Mouse (Mus musculus) intestine, embryonic 14.5 days (tissue): Measurements from ENCODE around the gene Rubcnl. TPM values are rescaled to one million over a fixed set of nuclear protein-coding genes. Genes with fewer than 3 reads are reported as not detected.

Experiments
- ATAC-seq: fragments of 200-750 bp; cut with Nextera tagmentation; replicated peaks from 2 replicates; pipeline ENCODE4 v1.8.0; 2017; ENCODE audit warnings: low read depth, moderate number of reproducible peaks, moderate TSS enrichment, moderate library complexity; ENCODE audit not compliant: low FRiP score, low TSS enrichment
- DNase-seq: peaks from one replicate; pipeline ENCODE4 v3.0.0-alpha.2; 2018; ENCODE audit warnings: low spot score
- H3K27ac ChIP-seq: fragments of 300-500 bp; sonication (generic); 2 replicates; pipeline ENCODE4 v1.5.1; 2014; ENCODE audit warnings: low read depth, mild to moderate bottlenecking, control low read depth
- H3K27me3 ChIP-seq: fragments of 300-500 bp; sonication (generic); replicated peaks from 2 replicates; pipeline ENCODE4 v1.6.1; 2014; ENCODE audit warnings: low read length, control low read depth; ENCODE audit not compliant: control insufficient read depth, insufficient read depth
- H3K36me3 ChIP-seq: fragments of 300-500 bp; sonication (generic); 2 replicates; pipeline ENCODE4 v1.6.1; 2014; ENCODE audit warnings: low read length, control low read depth; ENCODE audit not compliant: control insufficient read depth, insufficient read depth
- H3K4me1 ChIP-seq: fragments of 300-500 bp; sonication (generic); replicated peaks from 2 replicates; pipeline ENCODE4 v1.6.1; 2014; ENCODE audit warnings: low read length, control low read depth, mixed read lengths; ENCODE audit not compliant: control insufficient read depth, insufficient read depth
- H3K4me2 ChIP-seq: fragments of 300-500 bp; sonication (generic); 2 replicates; pipeline ENCODE4 v1.6.1; 2014; ENCODE audit warnings: low read length
- H3K4me3 ChIP-seq: fragments of 300-500 bp; sonication (generic); 2 replicates; pipeline ENCODE4 v1.5.1; 2014; ENCODE audit warnings: low read depth, low read length, control low read depth, mixed read lengths
- H3K9ac ChIP-seq: fragments of 300-500 bp; sonication (generic); 2 replicates; pipeline ENCODE4 v1.6.1; 2014; ENCODE audit warnings: mild to moderate bottlenecking, low read length
- H3K9me3 ChIP-seq: fragments of 300-500 bp; sonication (generic); 2 replicates; pipeline ENCODE4 v1.6.1; 2016; ENCODE audit warnings: low read length, control low read depth; ENCODE audit not compliant: control insufficient read depth
- WGBS: fragments of 180-500 bp; shearing (Covaris S2); extraction: QIAGEN DNeasy Blood & Tissue Kit; methylation state at CpG from one replicate; pipeline ENCODE4 v1.1.7; 2014; 5-methylcytosine and 5-hydroxymethylcytosine counted together
- polyA plus RNA-seq: library from polyadenylated mRNA; unstranded; fragments of >200 nt; fragmentation: Nextera tagmentation; extraction: Ambion mirVana; gene quantifications from 2 replicates; pipeline ENCODE4 v1.2.1, GENCODE M21; 2014

Gene Rubcnl
- polyA plus RNA-seq, 1 experiment from 2014 or later: 0.37 TPM

DNA sequence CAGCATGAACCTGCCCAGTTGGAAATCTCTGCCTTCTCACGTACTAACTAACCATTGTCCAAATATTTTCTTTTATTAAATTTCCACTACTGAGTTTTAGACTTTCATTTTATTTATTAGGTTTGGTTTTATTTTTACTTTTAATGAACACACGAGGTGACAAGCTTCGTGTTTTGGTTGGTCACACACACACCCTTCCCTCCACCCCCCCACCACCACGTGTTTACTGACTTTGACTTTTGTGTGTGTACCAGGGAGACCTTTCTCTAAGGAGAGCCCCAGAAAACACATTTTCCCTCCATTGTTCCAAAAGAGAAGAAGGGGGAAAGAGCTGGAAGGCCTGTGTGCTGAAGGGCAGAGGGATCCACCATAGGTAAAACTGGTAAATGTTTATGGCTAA is 30.2 kb upstream of the Rubcnl start:
- Histone ChIP-seq H3K4me3 (no peak overlapping the region), H3K36me3 (no peaks in the 10 kb centered on the region), H3K4me2 (no peak overlapping the region), H3K4me1 (no peaks in the 10 kb centered on the region), H3K9ac (no peak overlapping the region), H3K27ac (no peak overlapping the region), H3K27me3 (no peaks in the 10 kb centered on the region), H3K9me3 (no peaks in the 10 kb centered on the region)
- ATAC-seq: no peak
- no peak for DNase-seq
- WGBS: 58% methylated on average over 4 of the region's 4 CpGs

DNA sequence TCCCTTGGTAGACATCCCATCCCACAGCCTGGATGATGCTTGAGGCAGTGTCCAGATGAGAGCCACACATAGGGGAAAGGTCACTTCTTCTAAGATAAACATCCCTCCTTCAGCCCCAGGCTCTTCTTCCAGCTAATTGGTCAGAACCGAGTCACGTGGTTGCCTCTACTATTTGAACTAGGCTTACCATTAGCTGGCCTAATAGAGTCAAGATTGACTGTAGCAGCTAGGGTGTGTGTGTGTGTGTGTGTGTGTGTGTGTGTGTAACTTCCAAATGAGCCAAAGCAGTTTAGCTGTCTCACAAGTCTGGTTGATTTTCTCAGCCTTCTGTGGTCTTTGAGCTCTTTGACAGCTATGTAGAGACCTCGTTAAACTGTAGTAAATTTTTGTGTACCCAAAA is 29.3 kb upstream of the Rubcnl start:
- 58% methylated on average over 3 of the region's 3 CpGs for WGBS
- Histone ChIP-seq H3K9me3 (no peaks in the 10 kb centered on the region), H3K27me3 (no peaks in the 10 kb centered on the region), H3K27ac (no peak overlapping the region), H3K4me1 (no peaks in the 10 kb centered on the region), H3K4me2 (no peak overlapping the region), H3K4me3 (no peak overlapping the region), H3K9ac (no peak overlapping the region), H3K36me3 (no peaks in the 10 kb centered on the region)
- DNase-seq (no peak), ATAC-seq (no peak; the same call in 1 of the 2 replicates)

DNA sequence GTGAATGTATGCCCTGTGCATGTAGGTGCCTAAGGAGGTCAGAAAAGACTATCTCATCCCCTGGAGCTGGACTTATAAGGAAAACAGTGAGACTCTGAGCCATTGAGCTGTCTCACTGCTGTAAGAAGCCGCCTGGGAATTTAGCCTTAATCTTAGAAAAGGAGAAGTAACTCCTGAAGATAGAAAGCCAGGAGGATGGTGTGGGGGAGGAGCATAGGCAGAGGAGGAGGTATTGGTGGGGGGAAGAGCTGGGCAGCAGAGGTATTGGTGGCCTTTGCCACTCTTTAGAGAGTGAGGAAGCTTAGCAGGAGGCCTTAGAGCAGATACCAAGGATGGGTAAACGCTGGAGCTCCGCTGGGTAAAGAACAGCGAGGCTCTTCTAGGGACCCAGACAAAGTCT is 26.5 kb upstream of the Rubcnl start:
- DNase-seq (no peak), ATAC-seq (no peak)
- no peaks in the 10 kb centered on the region for H3K27me3 ChIP-seq
- no peaks in the 10 kb centered on the region for H3K9me3 ChIP-seq
- no peak overlapping the region for H3K4me3 ChIP-seq
- H3K4me1 ChIP-seq: no peaks in the 10 kb centered on the region
- H3K36me3 ChIP-seq: no peaks in the 10 kb centered on the region
- no peak overlapping the region for H3K27ac ChIP-seq
- no peak overlapping the region for H3K4me2 ChIP-seq
- WGBS: 58% methylated on average over 4 of the region's 4 CpGs
- no peak overlapping the region for H3K9ac ChIP-seq

DNA sequence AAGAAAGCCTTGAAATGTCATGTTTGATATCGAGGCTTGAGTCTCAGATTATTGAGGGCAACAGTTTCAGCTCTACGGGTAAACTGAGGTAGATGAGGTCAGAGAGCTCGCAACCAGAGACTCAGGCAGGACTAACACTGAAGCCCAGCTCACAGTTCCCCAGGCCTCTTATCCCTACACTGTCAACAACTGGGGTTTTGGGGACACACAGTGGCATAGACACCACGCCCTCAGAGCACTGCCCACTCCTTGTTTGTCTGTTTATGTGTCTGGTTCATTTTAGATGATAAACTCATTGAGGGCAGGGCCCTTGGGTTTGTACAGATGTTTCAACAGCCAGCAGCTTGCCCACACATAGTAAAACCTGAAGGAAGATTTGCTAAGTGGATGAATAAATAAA is 25.9 kb upstream of the Rubcnl start:
- no peaks in the 10 kb centered on the region for H3K27me3 ChIP-seq
- H3K27ac ChIP-seq: no peak overlapping the region
- no peak for DNase-seq
- ATAC-seq: no peak
- H3K4me2 ChIP-seq: no peak overlapping the region
- no peak overlapping the region for H3K4me3 ChIP-seq
- 88% methylated on average over 4 of the region's 4 CpGs for WGBS
- H3K9me3 ChIP-seq: no peaks in the 10 kb centered on the region
- H3K4me1 ChIP-seq: no peaks in the 10 kb centered on the region
- no peak overlapping the region for H3K9ac ChIP-seq
- no peaks in the 10 kb centered on the region for H3K36me3 ChIP-seq

DNA sequence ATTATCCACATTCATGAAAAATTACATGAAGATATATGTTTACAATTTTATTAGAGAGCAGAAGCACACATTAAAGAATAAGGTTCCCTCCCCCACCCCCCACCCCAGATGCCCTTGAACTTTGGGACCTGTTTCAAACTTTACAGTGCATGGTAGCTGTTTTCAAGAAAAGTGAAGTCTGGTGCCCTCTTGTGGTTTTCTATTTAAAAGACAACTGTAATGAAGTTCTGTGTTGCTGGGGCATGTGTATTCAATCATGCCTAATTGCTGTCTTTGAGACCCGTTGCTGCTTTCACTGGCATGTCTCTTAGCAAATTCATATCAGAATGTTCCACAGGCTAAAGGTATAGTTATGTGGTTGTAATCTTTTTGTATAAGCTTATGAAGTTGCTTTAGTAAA is 25.3 kb upstream of the Rubcnl start:
- Histone ChIP-seq H3K9ac (no peak overlapping the region), H3K36me3 (no peaks in the 10 kb centered on the region), H3K27ac (no peak overlapping the region), H3K4me1 (no peaks in the 10 kb centered on the region), H3K9me3 (no peaks in the 10 kb centered on the region), H3K4me3 (no peak overlapping the region), H3K27me3 (no peaks in the 10 kb centered on the region), H3K4me2 (no peak overlapping the region)
- no peak for DNase-seq
- WGBS: 0% methylated on average over 1 of the region's 1 CpGs
- no peak for ATAC-seq

DNA sequence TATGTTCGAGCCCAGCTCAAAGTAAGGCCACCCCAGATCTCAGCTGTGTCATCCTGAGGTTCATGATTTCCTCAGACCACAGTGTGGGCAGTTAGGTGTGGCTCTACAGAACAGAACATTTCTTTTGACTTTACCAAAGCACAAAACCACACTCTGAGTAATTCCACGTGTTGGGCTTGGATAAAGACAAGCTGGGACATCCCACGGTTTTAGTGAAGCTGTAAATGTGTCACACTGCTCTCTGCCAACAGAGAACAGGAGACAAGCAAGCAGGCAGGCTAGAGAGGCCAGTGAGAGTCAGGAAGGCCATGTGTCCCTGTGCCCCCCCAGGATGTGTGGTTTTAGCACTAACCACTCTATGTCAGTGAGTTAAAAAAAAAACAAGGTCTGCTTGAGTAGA is 19.3 kb upstream of the Rubcnl start:
- ATAC-seq (no peak), DNase-seq (no peak)
- Histone ChIP-seq H3K9ac (no peak overlapping the region), H3K36me3 (no peaks in the 10 kb centered on the region), H3K4me3 (no peak overlapping the region), H3K4me1 (no peaks in the 10 kb centered on the region), H3K4me2 (no peak overlapping the region), H3K27ac (no peak overlapping the region), H3K27me3 (no peaks in the 10 kb centered on the region), H3K9me3 (no peaks in the 10 kb centered on the region)
- WGBS: 48% methylated on average over 3 of the region's 3 CpGs

DNA sequence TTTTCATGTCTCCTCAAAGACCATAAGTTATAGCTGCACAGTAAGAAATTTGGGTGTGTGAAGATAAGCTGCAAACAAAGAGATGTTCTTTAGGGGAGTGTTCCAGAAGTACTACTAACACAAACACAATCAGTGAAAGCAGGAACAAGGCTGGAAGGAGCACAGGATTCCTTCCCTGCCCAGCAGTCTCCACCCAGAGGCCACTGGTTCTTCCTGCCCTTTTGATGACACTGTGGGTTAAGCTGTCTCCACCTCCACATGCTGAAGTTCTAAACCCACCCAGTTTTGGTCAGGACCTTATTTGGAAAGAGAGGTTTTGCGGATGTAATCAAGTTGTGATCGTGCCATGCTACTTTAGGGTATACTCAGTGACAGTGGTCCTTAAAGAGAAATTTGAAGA is 18.8 kb upstream of the Rubcnl start:
- H3K4me2 ChIP-seq: no peak overlapping the region

DNA sequence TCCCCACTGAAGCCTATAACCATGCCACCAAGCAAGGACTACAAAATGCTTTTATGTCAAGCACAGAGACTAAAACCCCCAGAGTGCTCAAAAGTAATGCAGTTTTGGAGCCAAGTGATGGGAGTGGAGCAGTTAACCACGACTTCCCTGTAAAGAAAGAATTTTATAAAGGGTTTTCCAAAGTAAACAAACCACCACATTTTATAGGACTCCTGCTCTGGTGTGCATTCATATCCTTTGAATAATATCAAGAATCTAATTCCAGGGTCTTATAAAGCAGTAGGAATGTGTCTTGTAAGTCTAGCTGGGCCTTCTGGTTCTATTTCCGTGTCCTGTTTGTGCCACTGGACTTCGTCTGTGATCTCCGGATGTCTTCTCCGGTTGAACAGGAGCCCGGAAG is 14.5 kb upstream of the Rubcnl start:
- Histone ChIP-seq H3K27ac (no peak overlapping the region), H3K27me3 (no peaks in the 10 kb centered on the region), H3K4me2 (no peak overlapping the region), H3K9ac (no peak overlapping the region), H3K36me3 (no peaks in the 10 kb centered on the region), H3K4me3 (no peak overlapping the region), H3K9me3 (no peaks in the 10 kb centered on the region), H3K4me1 (no peaks in the 10 kb centered on the region)
- no peak for DNase-seq
- no peak for ATAC-seq
- 73% methylated on average over 6 of the region's 6 CpGs for WGBS

More for the DNA sequence above, 18.8 kb upstream of the Rubcnl start:
- no peaks in the 10 kb centered on the region for H3K27me3 ChIP-seq
- H3K27ac ChIP-seq: no peak overlapping the region
- WGBS: 92% methylated on average over 2 of the region's 2 CpGs
- no peaks in the 10 kb centered on the region for H3K36me3 ChIP-seq
- no peaks in the 10 kb centered on the region for H3K4me1 ChIP-seq
- ATAC-seq (no peak), DNase-seq (no peak)
- no peaks in the 10 kb centered on the region for H3K9me3 ChIP-seq
- no peak overlapping the region for H3K4me3 ChIP-seq
- no peak overlapping the region for H3K9ac ChIP-seq

DNA sequence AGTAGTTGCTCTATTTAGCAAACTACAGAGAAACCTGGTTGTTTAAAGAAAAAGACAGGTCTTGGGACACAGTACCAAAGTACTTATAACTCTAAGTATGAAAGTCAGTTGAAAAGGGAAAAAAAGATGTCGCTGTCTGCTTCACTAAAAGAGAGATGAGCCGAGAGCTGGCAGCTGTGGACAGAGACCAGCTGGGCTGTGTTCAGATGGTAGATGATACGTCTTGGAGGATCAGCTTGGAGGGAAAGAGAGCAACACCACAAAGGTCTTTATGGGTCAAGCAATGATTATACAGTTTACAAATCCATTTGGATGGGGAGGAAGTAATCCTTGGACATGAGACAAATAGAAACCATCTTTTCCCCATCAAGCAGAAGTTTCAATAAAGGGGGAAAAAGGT is 12.5 kb upstream of the Rubcnl start:
- Histone ChIP-seq H3K9ac (no peak overlapping the region), H3K9me3 (no peaks in the 10 kb centered on the region), H3K4me3 (no peak overlapping the region), H3K4me1 (no peaks in the 10 kb centered on the region), H3K27me3 (no peaks in the 10 kb centered on the region), H3K4me2 (no peak overlapping the region), H3K36me3 (no peaks in the 10 kb centered on the region), H3K27ac (no peak overlapping the region)
- no peak for ATAC-seq
- WGBS: 42% methylated on average over 3 of the region's 3 CpGs
- DNase-seq: no peak
